Mouse (Mus musculus): Measurements from ENCODE around the gene 9230104L09Rik. TPM values are rescaled to one million over a fixed set of nuclear protein-coding genes. Genes with fewer than 3 reads are reported as not detected.

Gene 9230104L09Rik
- polyA plus RNA-seq, 1 experiment from 2014 or later = not detected

- 89% methylated on average over 5 of the region's 5 CpGs for WGBS
- Histone ChIP-seq H3K36me3 (replicated peaks) (no peaks in the 10 kb centered on the region), H3K9ac (no peak overlapping the region), H3K4me2 (no peak overlapping the region), H3K27ac (no peak overlapping the region), H3K27me3 (replicated peaks) (no peaks in the 10 kb centered on the region), H3K4me1 (no peaks in the 10 kb centered on the region), H3K4me3 (no peak overlapping the region), H3K9me3 (no peaks in the 10 kb centered on the region)
- no peak for ATAC-seq (replicated peaks)
These were observed 26.6 kb downstream of the 9230104L09Rik start for GRCm38 (mm10) chr2:148838075-148838777.

- H3K27ac ChIP-seq = no peak within 1 kb of the TSS
- H3K36me3 ChIP-seq (replicated peaks) = no peaks in the 10 kb centered on the region
- H3K4me1 ChIP-seq = no peaks in the 10 kb centered on the region
- H3K4me3 ChIP-seq = no peak within 1 kb of the TSS
- ATAC-seq (replicated peaks) = no peak
- H3K9ac ChIP-seq = no peak within 1 kb of the TSS
- H3K27me3 ChIP-seq (replicated peaks) = no peaks in the 10 kb centered on the region
- H3K9me3 ChIP-seq = no peaks in the 10 kb centered on the region
- H3K4me2 ChIP-seq = no peak within 1 kb of the TSS
- 78% methylated on average over 4 of the region's 4 CpGs for WGBS
These were observed 29.9 kb downstream of the 9230104L09Rik start, which contains the start of gene Cst9 for GRCm38 (mm10) chr2:148834912-148835311. Cst9 (plus strand) TSS chr2:148835147.

GRCm38 (mm10) chr2:148825986-148826385 is 38.9 kb downstream of the 9230104L09Rik start:
- 66% methylated on average over 1 of the region's 1 CpGs for WGBS
- no peak for ATAC-seq (replicated peaks)
- H3K4me2 ChIP-seq = no peak overlapping the region
- H3K9ac ChIP-seq = no peak overlapping the region
- H3K27ac ChIP-seq = no peak overlapping the region
- H3K4me3 ChIP-seq = no peak overlapping the region
- no peaks in the 10 kb centered on the region for H3K9me3 ChIP-seq
- no peaks in the 10 kb centered on the region for H3K4me1 ChIP-seq
- H3K36me3 ChIP-seq (replicated peaks) = no peaks in the 10 kb centered on the region
- no peaks in the 10 kb centered on the region for H3K27me3 ChIP-seq (replicated peaks)

- ATAC-seq (replicated peaks) = no peak
- Histone ChIP-seq H3K9me3 (no peaks in the 10 kb centered on the region), H3K4me3 (no peak within 1 kb of the TSS), H3K27ac (no peak within 1 kb of the TSS), H3K9ac (no peak within 1 kb of the TSS), H3K36me3 (replicated peaks) (no peaks in the 10 kb centered on the region), H3K4me1 (no peaks in the 10 kb centered on the region), H3K27me3 (replicated peaks) (no peaks in the 10 kb centered on the region), H3K4me2 (no peak within 1 kb of the TSS)
These were observed 44.9 kb downstream of the 9230104L09Rik start, which contains the start of gene Cst13 for GRCm38 (mm10) chr2:148819909-148820308. Cst13 (plus strand) TSS chr2:148820081.

- Histone ChIP-seq H3K36me3 (replicated peaks) (no peaks in the 10 kb centered on the region), H3K4me3 (no peak overlapping the region), H3K9ac (no peak overlapping the region), H3K27ac (no peak overlapping the region), H3K27me3 (replicated peaks) (no peaks in the 10 kb centered on the region), H3K4me1 (no peaks in the 10 kb centered on the region), H3K4me2 (no peak overlapping the region), H3K9me3 (no peaks in the 10 kb centered on the region)
- ATAC-seq (replicated peaks) = no peak
- WGBS = 82% methylated on average over 6 of the region's 6 CpGs
These were observed 58.1 kb downstream of the 9230104L09Rik start for GRCm38 (mm10) chr2:148806696-148807095.

- WGBS = 71% methylated on average over 3 of the region's 3 CpGs
- H3K4me2 ChIP-seq = no peak overlapping the region
- no peak overlapping the region for H3K4me3 ChIP-seq
- H3K9me3 ChIP-seq = no peaks in the 10 kb centered on the region
- H3K27me3 ChIP-seq (replicated peaks) = no peaks in the 10 kb centered on the region
- H3K27ac ChIP-seq = no peak overlapping the region
- no peaks in the 10 kb centered on the region for H3K4me1 ChIP-seq
- no peaks in the 10 kb centered on the region for H3K36me3 ChIP-seq (replicated peaks)
- no peak overlapping the region for H3K9ac ChIP-seq
- ATAC-seq (replicated peaks) = no peak
These were observed 63.3 kb downstream of the 9230104L09Rik start for GRCm38 (mm10) chr2:148801491-148801921.

GRCm38 (mm10) chr2:148798485-148798884 is 66.4 kb downstream of the 9230104L09Rik start, which contains the start of gene Cst8:
Cst8 (plus strand) TSS chr2:148798785.
- Histone ChIP-seq H3K4me3 (no peak within 1 kb of the TSS), H3K9me3 (no peaks in the 10 kb centered on the region), H3K27ac (no peak within 1 kb of the TSS), H3K36me3 (replicated peaks) (no peaks in the 10 kb centered on the region), H3K27me3 (replicated peaks) (no peaks in the 10 kb centered on the region), H3K9ac (no peak within 1 kb of the TSS), H3K4me2 (no peak within 1 kb of the TSS), H3K4me1 (no peaks in the 10 kb centered on the region)
- 94% methylated on average over 1 of the region's 1 CpGs for WGBS
- no peak for ATAC-seq (replicated peaks)

Other genes starting within 250 kb of the 9230104L09Rik start
- gene Nxt1, start 192.4 kb downstream of the 9230104L09Rik start, polyA plus RNA-seq (2015; fragmentation: Nextera tagmentation; extraction: Ambion mirVana) = 37.4 and 39.5 TPM in 2 replicates
- gene Gzf1, start 184.0 kb downstream of the 9230104L09Rik start, polyA plus RNA-seq (2015; fragmentation: Nextera tagmentation; extraction: Ambion mirVana) = 14.8 and 15.3 TPM in 2 replicates
- 83.2 and 85.2 TPM in 2 replicates for gene Napb, start 132.6 kb downstream of the 9230104L09Rik start, polyA plus RNA-seq (2015; fragmentation: Nextera tagmentation; extraction: Ambion mirVana)
- gene Cstl1, start 114.7 kb downstream of the 9230104L09Rik start, polyA plus RNA-seq (2015; fragmentation: Nextera tagmentation; extraction: Ambion mirVana) = not detected in 2 replicates
- not detected in 2 replicates for gene Cst11, start 93.5 kb downstream of the 9230104L09Rik start, polyA plus RNA-seq (2015; fragmentation: Nextera tagmentation; extraction: Ambion mirVana)
- not detected in 2 replicates for gene 8030411F24Rik, start 83.0 kb downstream of the 9230104L09Rik start, polyA plus RNA-seq (2015; fragmentation: Nextera tagmentation; extraction: Ambion mirVana)
- not detected in 2 replicates for gene Cst12, start 75.7 kb downstream of the 9230104L09Rik start, polyA plus RNA-seq (2015; fragmentation: Nextera tagmentation; extraction: Ambion mirVana)
- not detected in 2 replicates for gene Cst8, start 66.3 kb downstream of the 9230104L09Rik start, polyA plus RNA-seq (2015; fragmentation: Nextera tagmentation; extraction: Ambion mirVana)
- not detected in 2 replicates for gene Cst13, start 45.0 kb downstream of the 9230104L09Rik start, polyA plus RNA-seq (2015; fragmentation: Nextera tagmentation; extraction: Ambion mirVana)
- not detected in 2 replicates for gene Cst9, start 29.9 kb downstream of the 9230104L09Rik start, polyA plus RNA-seq (2015; fragmentation: Nextera tagmentation; extraction: Ambion mirVana)
- 514 and 563 TPM in 2 replicates for gene Cst3, start 10.7 kb upstream of the 9230104L09Rik start, polyA plus RNA-seq (2015; fragmentation: Nextera tagmentation; extraction: Ambion mirVana)
- gene Gm1330, start 138.2 kb upstream of the 9230104L09Rik start, polyA plus RNA-seq (2015; fragmentation: Nextera tagmentation; extraction: Ambion mirVana) = not detected in 2 replicates
- not detected in 2 replicates for gene Gm10750, start 152.2 kb upstream of the 9230104L09Rik start, polyA plus RNA-seq (2015; fragmentation: Nextera tagmentation; extraction: Ambion mirVana)